Mouse (Mus musculus) heart, embryonic 14.5 days (tissue): ENCODE results near the gene Cacng7. TPM values are rescaled to one million over a fixed set of nuclear protein-coding genes. Genes with fewer than 3 reads are reported as not detected.

Experiments used
- ATAC-seq: fragments of 200-750 bp; cut with Nextera tagmentation; 2 replicates; pipeline ENCODE4 v1.8.0; 2017; ENCODE audit warnings: low read depth, moderate TSS enrichment; ENCODE audit not compliant: insufficient number of reproducible peaks, insufficient read depth, low FRiP score
- H3K27ac ChIP-seq, 2 experiments: fragments of 200-500 bp in 1 of 2; fragments of 300-500 bp in 1 of 2; sonication (generic) in 1 of 2; replicated peaks in 1 of 2; 2 replicates each; pipeline ENCODE4 v1.5.1; 2012 to 2014; ENCODE audit warnings: low read depth in 2 of 2, low read length in 2 of 2, control low read depth in 1 of 2, mild to moderate bottlenecking in 1 of 2, mixed read lengths in 1 of 2; ENCODE audit not compliant: control insufficient read depth in 1 of 2, insufficient read depth in 1 of 2
- H3K27me3 ChIP-seq: fragments of 300-500 bp; sonication (generic); 2 replicates; pipeline ENCODE4 v1.6.1; 2014; ENCODE audit warnings: mild to moderate bottlenecking, low read length, control low read depth; ENCODE audit not compliant: control insufficient read depth, insufficient read depth
- H3K36me3 ChIP-seq: fragments of 300-500 bp; sonication (generic); 2 replicates; pipeline ENCODE4 v1.6.1; 2014; ENCODE audit warnings: mild to moderate bottlenecking, control low read depth, low read length, mixed read lengths; ENCODE audit not compliant: control insufficient read depth, insufficient read depth
- H3K4me1 ChIP-seq, 2 experiments: fragments of 200-500 bp in 1 of 2; fragments of 300-500 bp in 1 of 2; sonication (generic) in 1 of 2; 2 replicates each; pipeline ENCODE4 v1.6.1; 2012 to 2014; ENCODE audit warnings: low read length in 2 of 2, control low read depth in 1 of 2, mixed read lengths in 1 of 2; ENCODE audit not compliant: control insufficient read depth in 2 of 2, insufficient read depth in 2 of 2
- H3K4me2 ChIP-seq: fragments of 300-500 bp; sonication (generic); 2 replicates; pipeline ENCODE4 v1.6.1; 2014; ENCODE audit warnings: mild to moderate bottlenecking, low read length
- H3K4me3 ChIP-seq, 2 experiments: fragments of 200-500 bp in 1 of 2; fragments of 300-500 bp in 1 of 2; sonication (generic) in 1 of 2; 2 replicates each; pipeline ENCODE4 v1.5.1; 2012 to 2014; ENCODE audit warnings: low read length in 2 of 2, mild to moderate bottlenecking in 2 of 2, control low read depth in 1 of 2, low read depth in 1 of 2, moderate library complexity in 1 of 2; ENCODE audit not compliant: control insufficient read depth in 1 of 2, insufficient read depth in 1 of 2
- H3K9ac ChIP-seq: fragments of 300-500 bp; sonication (generic); 2 replicates; pipeline ENCODE4 v1.6.1; 2014; ENCODE audit warnings: mild to moderate bottlenecking, low read length
- H3K9me3 ChIP-seq: fragments of 300-500 bp; sonication (generic); 2 replicates; pipeline ENCODE4 v1.6.1; 2016; ENCODE audit warnings: low read length, control low read depth; ENCODE audit not compliant: control insufficient read depth
- WGBS: fragments of 180-500 bp; shearing (Covaris S2); extraction: QIAGEN DNeasy Blood & Tissue Kit; methylation state at CpG from one replicate; pipeline ENCODE4 v1.1.7; 2014; 5-methylcytosine and 5-hydroxymethylcytosine counted together
- polyA plus RNA-seq: library from polyadenylated mRNA; unstranded; fragments of >200 nt; fragmentation: Nextera tagmentation; extraction: Ambion mirVana; gene quantifications from 2 replicates; pipeline ENCODE4 v1.2.1, GENCODE M21; 2014

Cacng7 gene
- polyA plus RNA-seq, 1 experiment from 2014 or later, result 0.39 TPM

DNA sequence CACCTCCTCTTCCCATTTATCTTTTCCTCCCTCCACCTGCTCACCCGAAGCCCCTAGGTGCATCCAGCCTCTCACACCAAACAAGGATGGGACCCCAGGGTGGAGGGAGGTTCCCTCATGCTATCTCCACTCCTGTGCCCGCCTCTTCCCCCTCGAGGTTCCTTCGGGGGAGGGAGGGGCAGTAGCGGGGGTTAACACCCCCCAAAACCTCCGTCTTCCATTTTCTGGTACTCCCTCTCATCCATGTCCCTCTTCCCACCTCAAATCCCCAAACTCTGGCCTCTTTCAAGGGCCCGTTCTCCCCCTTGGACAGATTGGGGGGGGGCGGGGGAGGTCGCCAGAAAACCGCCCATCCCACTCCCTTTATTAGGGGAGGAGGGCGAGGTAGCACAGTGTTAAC is 34.8 kb downstream of the Cacng7 start:
- Histone ChIP-seq H3K4me1 (peaks cover 6 to 14% of the 10 kb centered on the region in 2 experiments; a peak in 3 of 4 replicates), H3K4me3 (peak overlapping the region; percentile 29 to 30), H3K36me3 (no peaks in the 10 kb centered on the region), H3K4me2 (peak overlapping the region; percentile 66), H3K9me3 (no peaks in the 10 kb centered on the region), H3K27ac (no peak overlapping the region), H3K27me3 (peaks cover 29% of the 10 kb centered on the region), H3K9ac (peak overlapping the region; percentile 22; the same call in 1 of the 2 replicates)
- 3% methylated on average over 10 of the region's 11 CpGs for WGBS
- no peak for ATAC-seq

DNA sequence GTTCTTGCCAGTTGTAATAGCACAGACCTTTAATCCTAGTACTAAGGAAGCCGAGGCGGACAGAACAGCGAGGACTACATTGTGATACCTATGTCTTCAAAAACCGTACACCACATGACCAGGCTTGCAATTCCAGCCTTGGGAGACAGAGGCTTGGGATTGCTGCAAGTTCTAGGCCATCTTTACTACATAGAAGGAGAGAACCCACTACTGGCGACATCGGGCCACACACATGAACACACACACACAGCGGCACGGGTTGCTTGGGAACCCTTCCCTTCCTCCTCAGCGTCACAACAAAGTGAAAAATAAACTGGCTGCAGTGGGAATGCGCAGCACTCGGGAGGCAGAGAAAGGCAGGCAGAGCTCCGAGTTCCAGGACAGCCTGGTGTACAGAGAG is 35.6 kb downstream of the Cacng7 start:
- no peaks in the 10 kb centered on the region for H3K36me3 ChIP-seq
- H3K4me2 ChIP-seq, result peak overlapping the region; percentile 66
- peaks cover 29% of the 10 kb centered on the region for H3K27me3 ChIP-seq
- no peaks in the 10 kb centered on the region for H3K9me3 ChIP-seq
- whole genome bisulfite sequencing, result 22% methylated on average over 12 of the region's 12 CpGs
- no peak overlapping the region for H3K4me3 ChIP-seq
- H3K27ac ChIP-seq, result no peak overlapping the region
- H3K9ac ChIP-seq, result no peak overlapping the region
- ATAC-seq, result no peak
- H3K4me1 ChIP-seq, result peaks cover 6 to 14% of the 10 kb centered on the region in 2 experiments; a peak in 3 of 4 replicates

DNA sequence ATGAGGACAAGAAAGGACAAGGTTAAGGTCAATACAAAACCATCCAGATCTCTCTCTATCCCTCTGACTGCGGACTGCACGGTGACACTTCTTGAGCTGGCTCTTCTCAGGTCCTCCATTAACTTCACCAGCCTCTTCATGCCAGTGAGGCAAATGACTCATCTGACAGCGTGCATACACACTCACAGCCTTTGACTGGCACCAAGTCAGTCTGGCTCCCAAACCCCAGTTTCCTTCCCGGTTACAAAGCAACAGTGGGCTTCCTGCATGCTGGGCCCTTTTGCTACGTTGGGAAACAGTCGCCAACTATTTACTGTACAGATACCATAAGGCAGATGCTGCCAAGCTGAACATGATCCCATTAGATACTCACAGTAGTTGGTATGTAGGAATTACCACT is 36.4 kb downstream of the Cacng7 start:
- Histone ChIP-seq H3K4me2 (no peak overlapping the region), H3K36me3 (no peaks in the 10 kb centered on the region), H3K27ac (no peak overlapping the region), H3K4me3 (no peak overlapping the region), H3K9ac (no peak overlapping the region), H3K9me3 (no peaks in the 10 kb centered on the region), H3K27me3 (peaks cover 29% of the 10 kb centered on the region), H3K4me1 (peaks cover 6 to 14% of the 10 kb centered on the region in 2 experiments; a peak in 3 of 4 replicates)
- ATAC-seq, result no peak
- WGBS, result 67% methylated on average over 6 of the region's 6 CpGs

DNA sequence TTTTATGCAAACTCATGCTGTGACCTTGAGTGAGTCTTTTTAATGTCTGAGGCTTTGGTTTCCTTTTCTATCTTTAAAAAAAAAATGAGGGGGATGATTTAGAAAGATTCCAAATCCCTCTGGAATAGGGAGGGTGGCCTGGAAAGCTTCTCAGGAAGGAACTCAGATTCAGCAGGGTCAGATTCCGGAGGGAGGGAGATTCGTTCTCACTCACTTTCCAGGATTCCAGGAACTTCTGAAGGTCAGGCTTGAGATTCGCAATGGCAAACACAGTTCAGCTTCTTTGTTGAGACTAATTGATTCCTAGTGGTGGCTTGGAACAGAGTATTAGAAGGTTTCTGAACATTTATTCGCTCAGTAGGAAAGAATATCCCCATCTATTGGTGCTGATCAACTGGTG is 37.7 kb downstream of the Cacng7 start:
- WGBS, result 46% methylated on average over 4 of the region's 4 CpGs
- H3K27ac ChIP-seq, result no peak overlapping the region
- ATAC-seq, result no peak

DNA sequence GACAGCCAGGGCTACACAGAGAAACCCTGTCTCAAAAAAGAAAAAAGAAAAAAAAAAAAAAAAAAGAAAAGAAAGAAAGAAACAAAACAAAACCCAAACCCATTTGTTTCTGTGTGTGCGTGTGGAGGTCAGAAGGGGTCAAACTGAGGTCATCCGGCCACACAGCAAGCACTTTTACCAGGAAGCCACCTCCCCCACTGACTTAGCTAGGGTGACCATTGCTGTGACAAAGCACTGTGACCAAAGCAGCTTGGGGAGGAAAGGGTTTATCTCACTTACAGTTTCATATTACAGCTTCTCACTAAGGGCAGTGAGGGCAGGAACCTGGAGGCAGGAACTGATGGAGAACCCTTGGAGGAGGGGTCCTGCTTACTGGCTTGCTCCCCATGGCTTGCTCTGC is 39.6 kb downstream of the Cacng7 start:
- peaks cover 7% of the 10 kb centered on the region; the same call in 1 of the 2 replicates for H3K27me3 ChIP-seq
- H3K4me1 ChIP-seq, result peaks cover 2 to 4% of the 10 kb centered on the region in 2 experiments; a peak in 1 of 4 replicates
- H3K4me3 ChIP-seq, result no peak overlapping the region
- H3K9ac ChIP-seq, result no peak overlapping the region
- H3K4me2 ChIP-seq, result no peak overlapping the region
- no peaks in the 10 kb centered on the region for H3K9me3 ChIP-seq
- 71% methylated on average over 2 of the region's 2 CpGs for WGBS
- H3K36me3 ChIP-seq, result no peaks in the 10 kb centered on the region
- ATAC-seq, result no peak
- no peak overlapping the region for H3K27ac ChIP-seq

More for the DNA sequence above, 37.7 kb downstream of the Cacng7 start:
- Histone ChIP-seq H3K9me3 (no peaks in the 10 kb centered on the region), H3K9ac (no peak overlapping the region), H3K4me2 (no peak overlapping the region), H3K4me1 (peaks cover 6 to 14% of the 10 kb centered on the region in 2 experiments; a peak in 3 of 4 replicates), H3K27me3 (peaks cover 27% of the 10 kb centered on the region), H3K4me3 (no peak overlapping the region), H3K36me3 (no peaks in the 10 kb centered on the region)

DNA sequence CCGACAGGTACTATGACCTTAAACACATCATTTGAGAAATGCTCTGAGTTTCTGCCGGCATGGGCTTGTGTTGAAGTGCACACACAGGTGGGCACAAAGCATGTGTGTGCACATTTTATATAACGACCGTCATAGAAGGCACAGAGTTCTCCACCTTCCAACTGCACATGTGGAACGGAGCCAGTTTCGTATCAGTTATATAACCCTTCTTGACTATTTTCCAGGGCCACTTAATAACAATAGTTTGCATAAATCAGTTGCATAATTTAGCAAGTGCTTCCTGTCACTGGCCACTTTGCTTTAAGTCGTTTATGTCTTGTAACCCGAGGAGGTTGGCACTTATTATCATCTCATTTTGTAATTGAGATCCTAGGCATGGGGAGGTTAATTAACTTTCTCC is 41.0 kb downstream of the Cacng7 start:
- Histone ChIP-seq H3K4me1 (no peaks in the 10 kb centered on the region), H3K9me3 (no peaks in the 10 kb centered on the region), H3K4me2 (no peak overlapping the region), H3K9ac (no peak overlapping the region), H3K4me3 (no peak overlapping the region), H3K36me3 (no peaks in the 10 kb centered on the region), H3K27ac (no peak overlapping the region), H3K27me3 (0 out of 2 replicates have a peak, but pooled peaks cover 3% of the 10 kb centered on the region)
- WGBS, result 82% methylated on average over 8 of the region's 8 CpGs
- ATAC-seq, result no peak

DNA sequence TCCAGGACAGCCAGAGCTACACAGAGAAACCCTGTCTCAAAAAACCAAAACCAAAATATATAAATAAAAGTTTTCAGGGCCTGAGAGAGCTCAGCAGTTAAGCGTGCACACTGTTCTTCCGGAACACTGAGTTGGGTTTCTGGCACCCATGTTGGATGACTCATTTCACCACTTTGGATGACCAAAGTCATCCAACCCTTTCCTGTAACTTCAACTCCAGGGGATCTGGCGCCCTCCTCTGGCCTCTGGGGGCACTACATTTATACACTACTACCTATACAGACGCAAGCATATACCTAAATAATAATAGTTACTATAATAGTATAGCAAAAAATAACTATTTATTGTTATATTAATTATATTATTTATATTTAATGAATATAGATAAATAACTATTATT is 44.1 kb downstream of the Cacng7 start:
- Histone ChIP-seq H3K9ac (no peak overlapping the region), H3K27me3 (no peaks in the 10 kb centered on the region), H3K4me3 (no peak overlapping the region), H3K27ac (no peak overlapping the region), H3K4me2 (no peak overlapping the region), H3K4me1 (no peaks in the 10 kb centered on the region), H3K9me3 (no peaks in the 10 kb centered on the region), H3K36me3 (no peaks in the 10 kb centered on the region)
- no peak for ATAC-seq
- 41% methylated on average over 4 of the region's 4 CpGs for WGBS

DNA sequence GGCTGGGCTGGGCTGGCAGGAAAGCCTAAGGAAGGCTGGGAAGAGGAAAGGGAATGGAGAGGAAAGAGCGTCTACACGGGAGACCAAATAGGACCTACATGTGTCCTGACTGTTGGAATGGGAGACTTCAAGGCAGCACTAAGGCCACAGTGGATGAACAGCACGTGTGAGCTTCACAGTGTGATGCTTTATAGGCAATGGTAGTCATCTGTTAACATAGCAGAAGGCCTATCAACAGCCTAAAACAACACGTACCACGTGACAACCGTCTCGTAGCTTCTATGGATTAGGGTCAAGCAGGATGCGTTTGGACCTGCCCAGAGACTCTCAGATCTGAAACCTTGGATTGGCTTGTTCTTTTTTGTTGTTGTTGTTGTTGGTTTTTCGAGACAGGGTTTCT is 49.4 kb downstream of the Cacng7 start:
- Histone ChIP-seq H3K36me3 (no peaks in the 10 kb centered on the region), H3K9me3 (no peaks in the 10 kb centered on the region), H3K27ac (no peak overlapping the region), H3K4me1 (no peaks in the 10 kb centered on the region), H3K4me3 (no peak overlapping the region), H3K4me2 (no peak overlapping the region), H3K9ac (no peak overlapping the region), H3K27me3 (no peaks in the 10 kb centered on the region)
- no peak for ATAC-seq
- 77% methylated on average over 9 of the region's 9 CpGs for WGBS
